Mouse (Mus musculus) lung, embryonic 14.5 days (tissue): ENCODE data around the gene Ugt2b34. TPM values are rescaled to one million over a fixed set of nuclear protein-coding genes. Genes with fewer than 3 reads are reported as not detected.
"Not testable (repeated sequence)": the region's sequence is repeated elsewhere in the genome, so short reads cannot be mapped to it uniquely, and the experiment has no call there.

Source experiments
- ATAC-seq: fragments of 200-750 bp; cut with Nextera tagmentation; 2 replicates; pipeline ENCODE4 v1.8.0; 2017; ENCODE audit warnings: mild to moderate bottlenecking, moderate TSS enrichment, moderate library complexity; ENCODE audit not compliant: insufficient read depth
- DNase-seq: peaks from one replicate; pipeline ENCODE4 v3.0.0-alpha.2; 2015
- H3K27ac ChIP-seq: fragments of 300-500 bp; sonication (generic); 2 replicates; pipeline ENCODE4 v1.5.1; 2014; ENCODE audit warnings: low read depth, mild to moderate bottlenecking, moderate library complexity
- H3K27me3 ChIP-seq: fragments of 300-500 bp; sonication (generic); 2 replicates; pipeline ENCODE4 v1.6.1; 2014; ENCODE audit warnings: low read length, control low read depth; ENCODE audit not compliant: insufficient read depth
- H3K36me3 ChIP-seq: fragments of 300-500 bp; sonication (generic); 2 replicates; pipeline ENCODE4 v1.6.1; 2014; ENCODE audit warnings: control low read depth; ENCODE audit not compliant: insufficient read depth
- H3K4me1 ChIP-seq: fragments of 300-500 bp; sonication (generic); 2 replicates; pipeline ENCODE4 v1.6.1; 2014; ENCODE audit warnings: antibody characterized with exemption, control low read depth; ENCODE audit not compliant: insufficient read depth
- H3K4me2 ChIP-seq: fragments of 300-500 bp; sonication (generic); 2 replicates; pipeline ENCODE4 v1.6.1; 2014; ENCODE audit warnings: mild to moderate bottlenecking
- H3K4me3 ChIP-seq: fragments of 300-500 bp; sonication (generic); 2 replicates; pipeline ENCODE4 v1.5.1; 2014; ENCODE audit warnings: low read depth, low read length
- H3K9ac ChIP-seq: fragments of 300-500 bp; sonication (generic); 2 replicates; pipeline ENCODE4 v1.6.1; 2014
- H3K9me3 ChIP-seq: fragments of 300-500 bp; sonication (generic); 2 replicates; pipeline ENCODE4 v1.6.1; 2016; ENCODE audit warnings: low read depth, low read length, control low read depth
- CTCF ChIP-seq: IDR thresholded peaks from 2 replicates; pipeline ENCODE4 v1.5.1; 2016; ENCODE audit warnings: antibody characterized with exemption, low read depth
- WGBS: fragments of 180-500 bp; shearing (Covaris S2); extraction: QIAGEN DNeasy Blood & Tissue Kit; methylation state at CpG from one replicate; pipeline ENCODE4 v1.1.7; 2014; 5-methylcytosine and 5-hydroxymethylcytosine counted together
- polyA plus RNA-seq: library from polyadenylated mRNA; unstranded; fragments of >200 nt; fragmentation: Nextera tagmentation; extraction: Ambion mirVana; gene quantifications from 2 replicates; pipeline ENCODE4 v1.2.1, GENCODE M21; 2014

The Ugt2b34 gene
- polyA plus RNA-seq, 1 experiment from 2014 or later: not detected

DNA sequence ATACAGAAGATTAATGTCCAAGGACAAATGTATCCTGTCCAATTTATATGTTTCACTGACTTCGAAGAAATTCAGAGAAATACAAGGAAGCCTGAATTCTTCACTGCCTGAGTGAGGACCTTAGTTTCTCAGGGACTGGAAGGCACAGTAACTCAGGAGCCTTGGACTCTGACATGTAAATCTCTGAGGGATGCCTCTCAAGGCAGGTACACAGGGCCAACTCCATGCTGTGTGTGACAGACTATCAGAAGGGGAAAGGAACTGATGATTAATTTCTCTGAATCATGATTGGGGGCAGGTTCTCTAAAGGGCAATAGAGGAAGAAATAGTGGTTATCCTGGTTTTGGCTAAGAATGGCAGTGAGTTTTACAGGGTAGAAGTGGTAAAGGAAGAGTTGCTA lies 18.3 kb downstream of the Ugt2b34 start:
- Histone ChIP-seq H3K27ac (no peak overlapping the region), H3K4me3 (no peak overlapping the region), H3K4me2 (no peak overlapping the region), H3K9ac (no peak overlapping the region), H3K36me3 (no peaks in the 10 kb centered on the region), H3K4me1 (no peaks in the 10 kb centered on the region), H3K27me3 (no peaks in the 10 kb centered on the region), H3K9me3 (no peaks in the 10 kb centered on the region)
- 64% methylated on average over 1 of the region's 1 CpGs for WGBS
- ATAC-seq (no peak), DNase-seq (no peak)
- TF ChIP-seq CTCF: no peak

DNA sequence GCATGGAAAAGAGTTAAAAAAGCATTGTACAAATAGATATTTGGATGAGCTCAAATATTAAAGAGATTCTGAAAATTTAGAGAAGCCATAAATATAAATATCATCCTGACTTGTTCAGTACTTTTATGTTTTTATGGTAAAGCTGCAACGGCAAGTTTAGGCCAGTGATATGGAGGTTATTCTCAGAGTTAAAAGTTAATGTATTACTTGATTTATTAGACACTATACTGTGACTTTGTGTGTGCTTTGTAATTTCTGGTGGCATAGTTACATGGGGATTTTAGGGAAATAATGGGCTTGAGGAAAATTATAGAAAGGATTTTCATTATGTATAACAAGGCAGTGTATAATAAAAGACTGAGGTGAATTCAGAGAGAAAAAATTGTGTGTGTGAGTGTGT lies 19.7 kb downstream of the Ugt2b34 start:
- Histone ChIP-seq H3K9me3 (no peaks in the 10 kb centered on the region), H3K9ac (no peak overlapping the region), H3K36me3 (no peaks in the 10 kb centered on the region), H3K4me1 (no peaks in the 10 kb centered on the region), H3K4me3 (no peak overlapping the region), H3K27me3 (no peaks in the 10 kb centered on the region), H3K4me2 (no peak overlapping the region), H3K27ac (no peak overlapping the region)
- DNase-seq: no peak
- WGBS: 87% methylated on average over 1 of the region's 1 CpGs
- TF ChIP-seq CTCF: no peak
- no peak for ATAC-seq

DNA sequence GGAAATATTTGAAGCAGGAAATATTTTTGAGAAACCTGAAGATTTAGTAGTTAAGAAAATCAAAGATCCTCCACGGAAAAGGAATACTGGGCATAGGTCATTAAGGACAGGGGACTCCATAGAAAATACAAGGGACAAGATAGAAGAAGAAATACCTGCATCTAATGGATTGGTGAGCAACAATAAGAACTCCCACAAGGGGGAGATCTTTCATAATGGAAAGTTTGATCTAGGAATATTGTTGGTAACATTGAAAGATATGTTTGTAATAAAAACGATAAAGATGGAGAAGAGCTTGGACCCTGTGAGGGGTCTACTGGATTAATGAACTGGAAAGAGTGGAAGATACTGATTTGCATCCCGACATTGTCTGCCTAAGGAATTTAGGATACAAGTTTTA lies 20.1 kb downstream of the Ugt2b34 start:
- DNase-seq (peak; percentile 45), ATAC-seq (no peak)
- WGBS: 37% methylated on average over 3 of the region's 3 CpGs
- Histone ChIP-seq H3K4me2 (no peak overlapping the region), H3K27me3 (no peaks in the 10 kb centered on the region), H3K9me3 (no peaks in the 10 kb centered on the region), H3K9ac (no peak overlapping the region), H3K4me1 (no peaks in the 10 kb centered on the region), H3K4me3 (no peak overlapping the region), H3K36me3 (no peaks in the 10 kb centered on the region), H3K27ac (no peak overlapping the region)
- peak; percentile 49 for TF ChIP-seq CTCF

DNA sequence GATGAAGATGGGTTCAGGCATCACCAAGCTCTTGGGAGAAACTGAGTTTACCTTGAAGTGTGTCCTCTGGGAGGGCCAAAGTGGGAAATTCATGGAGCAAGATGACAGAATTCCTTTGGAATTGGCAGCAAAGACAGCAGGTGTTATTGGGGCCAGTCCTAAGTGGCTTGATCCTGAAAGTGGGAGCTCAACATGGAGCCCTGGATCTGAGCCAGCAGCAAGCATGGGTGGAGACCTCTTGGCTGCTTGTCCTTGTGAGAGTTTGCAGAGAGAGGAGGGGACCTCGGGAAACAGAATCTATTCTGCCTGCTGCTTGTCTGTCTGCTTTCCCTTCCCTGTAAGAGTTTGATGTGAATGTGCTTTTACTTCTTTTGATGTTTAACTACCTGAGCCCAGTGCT lies 34.9 kb downstream of the Ugt2b34 start:
- ATAC-seq (no peak), DNase-seq (peak; percentile 11)
- no peak for TF ChIP-seq CTCF
- Histone ChIP-seq H3K27me3 (no peaks in the 10 kb centered on the region), H3K27ac (no peak overlapping the region), H3K9ac (no peak overlapping the region), H3K9me3 (no peaks in the 10 kb centered on the region), H3K36me3 (no peaks in the 10 kb centered on the region), H3K4me2 (no peak overlapping the region), H3K4me1 (no peaks in the 10 kb centered on the region), H3K4me3 (no peak overlapping the region)
- 22% methylated on average over 1 of the region's 1 CpGs for whole genome bisulfite sequencing

DNA sequence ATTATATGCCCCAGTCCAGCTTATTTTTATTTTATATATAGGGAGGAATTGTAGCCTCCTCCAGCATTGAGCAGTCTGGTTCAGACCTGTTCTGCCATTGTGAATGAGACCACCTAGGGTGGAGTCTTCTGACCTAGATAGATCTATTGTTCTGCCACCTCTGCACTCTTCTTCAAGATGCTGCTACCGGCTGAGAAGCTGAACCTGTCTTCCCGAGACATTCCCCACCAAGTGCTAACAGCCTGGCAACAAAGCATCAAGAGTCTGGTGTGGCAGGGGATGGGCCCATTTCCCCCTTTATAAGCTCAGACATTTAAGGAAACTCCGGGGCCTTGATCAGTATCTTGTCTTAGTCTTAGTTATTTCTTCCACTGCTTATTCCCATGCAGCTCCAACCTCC lies 48.4 kb downstream of the Ugt2b34 start:
- no peaks in the 10 kb centered on the region for H3K9me3 ChIP-seq
- DNase-seq (no peak), ATAC-seq (no peak)
- no peak for TF ChIP-seq CTCF
- no peaks in the 10 kb centered on the region for H3K36me3 ChIP-seq
- H3K4me1 ChIP-seq: no peaks in the 10 kb centered on the region
- no peak overlapping the region for H3K4me2 ChIP-seq
- H3K4me3 ChIP-seq: no peak overlapping the region
- no peak overlapping the region for H3K27ac ChIP-seq
- H3K27me3 ChIP-seq: no peaks in the 10 kb centered on the region
- 33% methylated on average over 3 of the region's 3 CpGs for WGBS
- no peak overlapping the region for H3K9ac ChIP-seq

DNA sequence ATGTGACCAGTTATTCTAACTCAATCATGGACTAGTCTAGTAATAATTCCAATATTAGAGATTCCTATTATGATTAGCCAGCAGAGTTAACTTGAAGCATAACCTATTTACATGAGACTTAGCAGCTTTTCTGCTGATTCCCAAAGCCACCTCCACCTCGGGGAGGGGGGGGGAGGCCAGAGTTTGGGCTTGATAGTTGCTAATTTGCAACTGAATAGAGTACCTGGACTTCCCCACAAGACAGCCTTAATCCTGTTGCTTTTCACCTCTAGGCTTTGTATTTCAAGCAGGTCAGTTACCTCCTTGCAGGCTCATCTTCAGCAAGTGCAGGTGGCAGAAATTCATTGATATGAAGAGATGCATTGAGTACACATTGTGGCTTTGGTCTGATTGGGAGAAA lies 49.1 kb downstream of the Ugt2b34 start:
- WGBS: 23% methylated on average over 1 of the region's 1 CpGs
- H3K4me3 ChIP-seq: no peak overlapping the region
- ATAC-seq: no peak
- H3K4me1 ChIP-seq: no peaks in the 10 kb centered on the region
- H3K27ac ChIP-seq: no peak overlapping the region
- H3K27me3 ChIP-seq: no peaks in the 10 kb centered on the region
- H3K4me2 ChIP-seq: no peak overlapping the region
- no peaks in the 10 kb centered on the region for H3K36me3 ChIP-seq
- H3K9ac ChIP-seq: no peak overlapping the region
- H3K9me3 ChIP-seq: no peaks in the 10 kb centered on the region
- DNase-seq: no peak
- TF ChIP-seq CTCF: no peak

DNA sequence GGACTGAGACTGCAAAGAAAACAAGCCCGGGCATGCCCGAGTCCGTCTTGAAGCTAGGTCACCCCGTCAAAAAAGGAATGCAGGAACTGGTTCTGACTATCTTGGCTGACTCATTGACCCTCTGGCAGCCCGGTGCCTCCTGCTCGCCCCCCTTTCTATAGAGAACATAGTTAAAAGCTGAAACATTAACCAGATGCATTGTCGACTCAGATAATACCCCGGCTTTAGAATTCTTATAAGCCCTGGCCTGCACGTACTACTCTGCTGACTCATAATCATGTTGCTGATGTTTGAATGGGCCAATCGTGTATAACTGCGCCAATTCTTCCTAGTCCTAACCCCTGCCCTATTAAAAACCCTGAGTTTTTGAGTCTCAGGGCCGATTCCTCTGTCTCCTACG lies 50.2 kb downstream of the Ugt2b34 start:
- H3K27ac ChIP-seq, H3K9ac ChIP-seq, ATAC-seq, H3K4me1 ChIP-seq, H3K4me2 ChIP-seq, H3K9me3 ChIP-seq, DNase-seq, H3K4me3 ChIP-seq, H3K27me3 ChIP-seq, H3K36me3 ChIP-seq: not testable (repeated sequence)
- 69% methylated on average over 13 of the region's 13 CpGs for WGBS

DNA sequence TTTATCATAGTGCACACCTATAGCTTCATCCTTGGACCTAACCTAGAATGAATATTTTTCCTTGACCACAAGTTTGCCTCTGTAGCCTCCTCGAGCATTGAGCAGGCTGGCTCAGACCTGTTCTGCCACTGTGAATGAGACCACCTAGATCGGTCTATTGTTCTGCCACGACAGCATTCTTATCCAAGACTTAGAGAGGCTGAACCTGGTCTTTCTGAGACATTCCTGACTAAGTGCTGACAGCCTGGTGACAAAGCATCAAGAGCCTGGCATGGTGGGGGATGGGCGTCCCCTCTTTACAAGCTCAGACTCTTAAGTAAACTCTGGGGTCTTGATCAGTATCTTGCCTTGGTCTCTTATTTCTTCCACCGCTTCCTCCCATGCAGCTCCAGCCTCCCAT lies 55.1 kb downstream of the Ugt2b34 start:
- H3K27ac ChIP-seq: no peak overlapping the region
- TF ChIP-seq CTCF: no peak
- H3K36me3 ChIP-seq: no peaks in the 10 kb centered on the region
- DNase-seq (peak; percentile 26), ATAC-seq (peak; percentile 62; the same call in 1 of the 2 replicates)
- H3K4me1 ChIP-seq: no peaks in the 10 kb centered on the region
- no peaks in the 10 kb centered on the region for H3K9me3 ChIP-seq
- no peak overlapping the region for H3K9ac ChIP-seq
- WGBS: 38% methylated on average over 5 of the region's 5 CpGs
- no peak overlapping the region for H3K4me2 ChIP-seq
- no peaks in the 10 kb centered on the region for H3K27me3 ChIP-seq
- no peak overlapping the region for H3K4me3 ChIP-seq
